ENCODE assay signal across 28 mouse cellular contexts in genomic region chr12:13053746-13054145, GRCm38 (mm10).
DNase-seq lines count a peak whose midpoint lies in the region; ATAC-seq lines count a peak whose summit lies in the region.
"Had no signal": no experiment of that assay in that cellular context is flagged by ENCODE, and none has a peak within 500 bp of the region (broad histone marks: within the 10 kb centered on the region; RNA-seq: fewer than 3 reads in every experiment).

No protein-coding gene starts in this region.

- DNase-seq in left cerebral cortex, adult 18-20 months (ENCODE audit: low spot score in 2 of 2): peak; percentile 28 to 53
- no peak for DNase-seq in left cerebral cortex, adult 11 months (ENCODE audit: low spot score)
- peak; percentile 46 for DNase-seq in right cerebral cortex, adult 18-20 months
- no peak for DNase-seq in right cerebral cortex, postnatal 14 days
- DNase-seq in limb, embryonic 10.5 days (ENCODE audit: low spot score): no peak
- no peak for DNase-seq in heart, adult 9 months (ENCODE audit: low spot score in 2 of 2)
- DNase-seq: adrenal gland, postnatal 25 days; B cell, adult 2 months; cerebellum, adult 18-20 months; cerebellum, postnatal 10 days; forebrain, postnatal 0 days; heart, adult 11 months; kidney, postnatal 4 days; layer of hippocampus, adult 9-11 months; liver; lung, adult 2 months; lung, postnatal 10 days; midbrain, embryonic 14.5 days; spleen, adult 18-20 months; thymus, adult 18-20 months; thymus, postnatal 25 days had no signal

- 58% methylated on average over 5 of the region's 5 CpGs for WGBS in limb, embryonic 10.5 days

- H3K27ac ChIP-seq in limb, embryonic 10.5 days: peak overlapping the region; percentile 75; the same call in 1 of the 2 replicates
- H3K27ac ChIP-seq: forebrain, embryonic 12.5 days; hindbrain, embryonic 14.5 days; liver, embryonic 14.5 days had no signal

- no peak for ATAC-seq in monocyte, adult 5-6 weeks (replicated peaks; ENCODE audit: insufficient number of reproducible peaks, low FRiP score, low TSS enrichment, poor library complexity, severe bottlenecking)
- ATAC-seq: intestine, postnatal 0 days had no signal

- no peaks in the 10 kb centered on the region for H3K27me3 ChIP-seq in limb, embryonic 10.5 days (ENCODE audit: low read depth, poor library complexity, severe bottlenecking)

- H3K9me3 ChIP-seq in limb, embryonic 10.5 days (replicated peaks): no peaks in the 10 kb centered on the region
- H3K9me3 ChIP-seq: forebrain, embryonic 12.5 days; heart, embryonic 12.5 days had no signal

- H3K4me1 ChIP-seq in limb, embryonic 10.5 days: peaks cover 69% of the 10 kb centered on the region

- H3K4me3 ChIP-seq in limb, embryonic 10.5 days: no peak overlapping the region
- H3K4me3 ChIP-seq: erythroblast, embryonic 14.5 days; forebrain, embryonic 12.5 days; heart, embryonic 12.5 days had no signal

- no peaks in the 10 kb centered on the region for H3K36me3 ChIP-seq in limb, embryonic 10.5 days
- H3K36me3 ChIP-seq: forebrain, embryonic 12.5 days; heart, embryonic 12.5 days had no signal

Comparison
In these comparisons a context has a peak if more than half of its experiments do, and no peak if none do; other contexts are left out.
1. DNase-seq: peak in left cerebral cortex, adult 18-20 months (2 of 2) and right cerebral cortex, adult 18-20 months (single experiment); none in left cerebral cortex, adult 11 months (single experiment), right cerebral cortex, postnatal 14 days (single experiment), limb, embryonic 10.5 days (single experiment) and heart, adult 9 months (0 of 2).